Mouse (Mus musculus): ENCODE measurements around the gene Snx33. TPM values are rescaled to one million over a fixed set of nuclear protein-coding genes. Genes with fewer than 3 reads are reported as not detected.

The Snx33 gene
- polyA plus RNA-seq, 1 experiment from 2014 or later: 5.8 TPM

- H3K4me1 ChIP-seq (replicated peaks; ENCODE audit: control insufficient read depth, insufficient read depth, low read length): no peaks in the 10 kb centered on the region; the same call in 1 of the 2 replicates
- no peak overlapping the region for H3K9ac ChIP-seq (ENCODE audit: low read length)
- H3K4me2 ChIP-seq (ENCODE audit: low read length): no peak overlapping the region
- 59% methylated on average over 8 of the region's 8 CpGs for WGBS
- no peaks in the 10 kb centered on the region for H3K27me3 ChIP-seq (replicated peaks; ENCODE audit: control insufficient read depth, insufficient read depth, low read length)
- H3K27ac ChIP-seq (ENCODE audit: low read depth): no peak overlapping the region
- ATAC-seq (replicated peaks; ENCODE audit: low FRiP score, low TSS enrichment, low read depth) (no peak; the same call in 1 of the 2 replicates), DNase-seq (ENCODE audit: low spot score) (no peak)
- 0 out of 2 replicates have a peak, but pooled peaks cover 3% of the 10 kb centered on the region for H3K36me3 ChIP-seq (ENCODE audit: control insufficient read depth, insufficient read depth, low read length)
- H3K4me3 ChIP-seq (ENCODE audit: low read depth, low read length): no peak overlapping the region
- no peaks in the 10 kb centered on the region for H3K9me3 ChIP-seq (ENCODE audit: control insufficient read depth, low read length)
Measured at GRCm38 (mm10) chr9:56901187-56901586, 27.0 kb downstream of the Snx33 start.

GRCm38 (mm10) chr9:56900571-56900970 lies 27.6 kb downstream of the Snx33 start:
- Histone ChIP-seq H3K36me3 (ENCODE audit: control insufficient read depth, insufficient read depth, low read length) (0 out of 2 replicates have a peak, but pooled peaks cover 7% of the 10 kb centered on the region), H3K4me3 (ENCODE audit: low read depth, low read length) (no peak overlapping the region), H3K27me3 (replicated peaks; ENCODE audit: control insufficient read depth, insufficient read depth, low read length) (no peaks in the 10 kb centered on the region), H3K27ac (ENCODE audit: low read depth) (no peak overlapping the region), H3K9me3 (ENCODE audit: control insufficient read depth, low read length) (no peaks in the 10 kb centered on the region), H3K9ac (ENCODE audit: low read length) (no peak overlapping the region), H3K4me2 (ENCODE audit: low read length) (no peak overlapping the region), H3K4me1 (replicated peaks; ENCODE audit: control insufficient read depth, insufficient read depth, low read length) (no peaks in the 10 kb centered on the region; the same call in 1 of the 2 replicates)
- DNase-seq (ENCODE audit: low spot score) (no peak), ATAC-seq (replicated peaks; ENCODE audit: low FRiP score, low TSS enrichment, low read depth) (no peak)
- WGBS: 39% methylated on average over 9 of the region's 9 CpGs

- no peak overlapping the region for H3K4me2 ChIP-seq (ENCODE audit: low read length)
- H3K4me3 ChIP-seq (ENCODE audit: low read depth, low read length): no peak overlapping the region
- no peak for DNase-seq (ENCODE audit: low spot score)
- H3K36me3 ChIP-seq (ENCODE audit: control insufficient read depth, insufficient read depth, low read length): 0 out of 2 replicates have a peak, but pooled peaks cover 7% of the 10 kb centered on the region
- no peak overlapping the region for H3K9ac ChIP-seq (ENCODE audit: low read length)
- no peaks in the 10 kb centered on the region for H3K9me3 ChIP-seq (ENCODE audit: control insufficient read depth, low read length)
- no peaks in the 10 kb centered on the region; the same call in 1 of the 2 replicates for H3K4me1 ChIP-seq (replicated peaks; ENCODE audit: control insufficient read depth, insufficient read depth, low read length)
- H3K27ac ChIP-seq (ENCODE audit: low read depth): no peak overlapping the region
- no peaks in the 10 kb centered on the region for H3K27me3 ChIP-seq (replicated peaks; ENCODE audit: control insufficient read depth, insufficient read depth, low read length)
- ATAC-seq (replicated peaks; ENCODE audit: low FRiP score, low TSS enrichment, low read depth): no peak
Measured at GRCm38 (mm10) chr9:56900060-56900459, 28.1 kb downstream of the Snx33 start.

- no peaks in the 10 kb centered on the region; the same call in 1 of the 2 replicates for H3K4me1 ChIP-seq (replicated peaks; ENCODE audit: control insufficient read depth, insufficient read depth, low read length)
- peaks cover 13% of the 10 kb centered on the region for H3K36me3 ChIP-seq (ENCODE audit: control insufficient read depth, insufficient read depth, low read length)
- ATAC-seq (replicated peaks; ENCODE audit: low FRiP score, low TSS enrichment, low read depth) (no peak), DNase-seq (ENCODE audit: low spot score) (no peak)
- H3K27ac ChIP-seq (ENCODE audit: low read depth): no peak overlapping the region
- H3K27me3 ChIP-seq (replicated peaks; ENCODE audit: control insufficient read depth, insufficient read depth, low read length): no peaks in the 10 kb centered on the region
- H3K9ac ChIP-seq (ENCODE audit: low read length): no peak overlapping the region
- H3K4me2 ChIP-seq (ENCODE audit: low read length): no peak overlapping the region
- 78% methylated on average over 11 of the region's 11 CpGs for WGBS
- H3K9me3 ChIP-seq (ENCODE audit: control insufficient read depth, low read length): no peaks in the 10 kb centered on the region
- no peak overlapping the region for H3K4me3 ChIP-seq (ENCODE audit: low read depth, low read length)
Measured at GRCm38 (mm10) chr9:56899409-56899808, 28.8 kb downstream of the Snx33 start.

GRCm38 (mm10) chr9:56896779-56897178 lies 31.4 kb downstream of the Snx33 start:
- H3K9ac ChIP-seq (ENCODE audit: low read length): no peak overlapping the region
- no peak overlapping the region for H3K4me3 ChIP-seq (ENCODE audit: low read depth, low read length)
- peaks cover 36% of the 10 kb centered on the region for H3K36me3 ChIP-seq (ENCODE audit: control insufficient read depth, insufficient read depth, low read length)
- no peaks in the 10 kb centered on the region for H3K27me3 ChIP-seq (replicated peaks; ENCODE audit: control insufficient read depth, insufficient read depth, low read length)
- no peaks in the 10 kb centered on the region; the same call in 1 of the 2 replicates for H3K4me1 ChIP-seq (replicated peaks; ENCODE audit: control insufficient read depth, insufficient read depth, low read length)
- ATAC-seq (replicated peaks; ENCODE audit: low FRiP score, low TSS enrichment, low read depth): no peak
- DNase-seq (ENCODE audit: low spot score): no peak
- no peak overlapping the region for H3K4me2 ChIP-seq (ENCODE audit: low read length)
- no peaks in the 10 kb centered on the region for H3K9me3 ChIP-seq (ENCODE audit: control insufficient read depth, low read length)
- H3K27ac ChIP-seq (ENCODE audit: low read depth): no peak overlapping the region
- WGBS: 92% methylated on average over 12 of the region's 12 CpGs

- DNase-seq (ENCODE audit: low spot score) (no peak), ATAC-seq (replicated peaks; ENCODE audit: low FRiP score, low TSS enrichment, low read depth) (no peak)
- Histone ChIP-seq H3K9ac (ENCODE audit: low read length) (no peak overlapping the region), H3K27ac (ENCODE audit: low read depth) (no peak overlapping the region), H3K4me1 (replicated peaks; ENCODE audit: control insufficient read depth, insufficient read depth, low read length) (no peaks in the 10 kb centered on the region), H3K9me3 (ENCODE audit: control insufficient read depth, low read length) (no peaks in the 10 kb centered on the region), H3K4me2 (ENCODE audit: low read length) (no peak overlapping the region), H3K36me3 (ENCODE audit: control insufficient read depth, insufficient read depth, low read length) (peaks cover 36% of the 10 kb centered on the region), H3K27me3 (replicated peaks; ENCODE audit: control insufficient read depth, insufficient read depth, low read length) (no peaks in the 10 kb centered on the region), H3K4me3 (ENCODE audit: low read depth, low read length) (no peak overlapping the region)
- 25% methylated on average over 3 of the region's 3 CpGs for WGBS
Measured at GRCm38 (mm10) chr9:56894006-56894405, 34.2 kb downstream of the Snx33 start.

- Histone ChIP-seq H3K9me3 (ENCODE audit: control insufficient read depth, low read length) (no peaks in the 10 kb centered on the region), H3K4me3 (ENCODE audit: low read depth, low read length) (no peak overlapping the region), H3K9ac (ENCODE audit: low read length) (no peak overlapping the region), H3K36me3 (ENCODE audit: control insufficient read depth, insufficient read depth, low read length) (peaks cover 40% of the 10 kb centered on the region), H3K27ac (ENCODE audit: low read depth) (no peak overlapping the region), H3K4me2 (ENCODE audit: low read length) (no peak overlapping the region), H3K27me3 (replicated peaks; ENCODE audit: control insufficient read depth, insufficient read depth, low read length) (no peaks in the 10 kb centered on the region), H3K4me1 (replicated peaks; ENCODE audit: control insufficient read depth, insufficient read depth, low read length) (no peaks in the 10 kb centered on the region)
- DNase-seq (ENCODE audit: low spot score) (no peak), ATAC-seq (replicated peaks; ENCODE audit: low FRiP score, low TSS enrichment, low read depth) (no peak; the same call in 1 of the 2 replicates)
- 77% methylated on average over 8 of the region's 8 CpGs for WGBS
Measured at GRCm38 (mm10) chr9:56893313-56893712, 34.9 kb downstream of the Snx33 start.

GRCm38 (mm10) chr9:56892111-56892510 lies 36.1 kb downstream of the Snx33 start:
- Histone ChIP-seq H3K9me3 (ENCODE audit: control insufficient read depth, low read length) (no peaks in the 10 kb centered on the region), H3K4me2 (ENCODE audit: low read length) (no peak overlapping the region), H3K27me3 (replicated peaks; ENCODE audit: control insufficient read depth, insufficient read depth, low read length) (no peaks in the 10 kb centered on the region), H3K9ac (ENCODE audit: low read length) (no peak overlapping the region), H3K4me3 (ENCODE audit: low read depth, low read length) (no peak overlapping the region), H3K27ac (ENCODE audit: low read depth) (no peak overlapping the region), H3K36me3 (ENCODE audit: control insufficient read depth, insufficient read depth, low read length) (peaks cover 52% of the 10 kb centered on the region), H3K4me1 (replicated peaks; ENCODE audit: control insufficient read depth, insufficient read depth, low read length) (no peaks in the 10 kb centered on the region)
- no peak for DNase-seq (ENCODE audit: low spot score)
- no peak for ATAC-seq (replicated peaks; ENCODE audit: low FRiP score, low TSS enrichment, low read depth)
- WGBS: 88% methylated on average over 10 of the region's 10 CpGs

- Histone ChIP-seq H3K9ac (ENCODE audit: low read length) (no peak overlapping the region), H3K27ac (ENCODE audit: low read depth) (no peak overlapping the region), H3K4me2 (ENCODE audit: low read length) (peak overlapping the region; percentile 31; the same call in 1 of the 2 replicates), H3K4me3 (ENCODE audit: low read depth, low read length) (no peak overlapping the region), H3K4me1 (replicated peaks; ENCODE audit: control insufficient read depth, insufficient read depth, low read length) (no peaks in the 10 kb centered on the region), H3K27me3 (replicated peaks; ENCODE audit: control insufficient read depth, insufficient read depth, low read length) (no peaks in the 10 kb centered on the region), H3K36me3 (ENCODE audit: control insufficient read depth, insufficient read depth, low read length) (peaks cover 58% of the 10 kb centered on the region), H3K9me3 (ENCODE audit: control insufficient read depth, low read length) (no peaks in the 10 kb centered on the region)
- DNase-seq (ENCODE audit: low spot score): peak; percentile 84
- 39% methylated on average over 12 of the region's 12 CpGs for WGBS
- no peak; the same call in 1 of the 2 replicates for ATAC-seq (replicated peaks; ENCODE audit: low FRiP score, low TSS enrichment, low read depth)
Measured at GRCm38 (mm10) chr9:56891517-56892011, 36.6 kb downstream of the Snx33 start.

Measured in intestine, embryonic 14.5 days (tissue).